Mouse (Mus musculus): ENCODE data around the gene Ubl4b.

GRCm38 (mm10) chr3:107534951-107535350, 19.9 kb downstream of the Ubl4b start:
- TF ChIP-seq GATA1 (IDR thresholded peaks at IDR 0.05; ENCODE audit: borderline replicate concordance, low read length) = no peak
- no peak for TF ChIP-seq FLI1 (IDR thresholded peaks at IDR 0.05; ENCODE audit: low read length)

All from megakaryocyte, embryonic 14.5 days (primary cell).